Mouse (Mus musculus): ENCODE measurements around the gene Gm10377.
"Not testable (repeated sequence)": the region's sequence is repeated elsewhere in the genome, so short reads cannot be mapped to it uniquely, and the experiment has no call there.

Gm10377 gene

DNA sequence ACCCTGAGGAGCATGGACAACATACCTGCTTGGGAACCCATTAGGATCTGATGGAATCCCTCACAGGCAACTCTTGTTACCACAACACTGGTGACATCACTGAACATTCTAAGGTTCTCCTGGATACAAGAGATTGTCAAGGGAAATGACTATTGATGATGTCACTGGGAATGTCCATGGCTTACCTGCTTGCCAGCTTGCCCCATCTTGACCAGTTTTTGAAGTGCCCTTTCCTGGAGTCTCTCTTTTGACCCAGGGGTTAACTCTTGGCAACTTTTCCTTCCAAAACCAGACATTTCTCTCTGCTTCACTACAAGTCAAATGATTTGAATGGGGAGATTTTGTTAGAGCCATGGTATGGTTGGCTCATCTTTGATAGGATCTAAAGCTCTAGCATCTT is at the start of gene Gm10377:
Gene Gm10377 (minus strand): TSS at position 101 of the 400 bp plus-strand sequence.
- DNase-seq: not testable (repeated sequence)

DNA sequence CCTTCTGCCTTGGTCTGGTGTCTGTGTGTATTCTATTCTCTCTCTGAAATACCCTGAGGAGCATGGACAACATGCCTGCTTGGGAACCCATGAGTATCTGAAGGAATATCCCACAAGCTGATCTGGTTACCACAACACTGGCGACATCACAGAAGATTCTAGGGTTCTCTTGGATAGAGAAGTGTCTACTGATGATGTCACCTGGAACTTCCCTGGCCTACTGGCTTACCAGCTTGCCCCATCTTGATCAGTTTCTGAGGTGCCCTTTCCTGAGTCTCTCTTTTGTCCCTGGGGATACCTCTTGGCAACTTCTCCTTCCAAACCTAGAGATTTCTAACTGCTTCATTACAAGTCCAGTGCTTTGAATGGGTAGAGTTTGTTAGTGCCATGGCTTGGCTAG is 29.1 kb downstream of the Gm10377 start, which contains the start of gene Gm3015:
Gene Gm3015 (minus strand): TSS at position 101 of the 400 bp plus-strand sequence.
- not testable (repeated sequence) for DNase-seq

Measured in cerebellum, adult 8-10 months (tissue).